Mouse (Mus musculus) heart, embryonic 12.5 days (tissue): ENCODE measurements around the gene Prr5. TPM values are rescaled to one million over a fixed set of nuclear protein-coding genes. Genes with fewer than 3 reads are reported as not detected.
A peak's percentile ranks its signal among the peaks of the same experiment; 100 is the strongest.

ENCODE experiments used
- ATAC-seq: fragments of 200-750 bp; cut with Nextera tagmentation; 2 replicates; pipeline ENCODE4 v1.8.0; 2017; ENCODE audit warnings: moderate TSS enrichment, moderate library complexity; ENCODE audit not compliant: insufficient number of reproducible peaks, low FRiP score
- H3K27ac ChIP-seq: fragments of 300-500 bp; sonication (generic); 2 replicates; pipeline ENCODE4 v1.5.1; 2016; ENCODE audit warnings: mild to moderate bottlenecking, moderate library complexity; ENCODE audit not compliant: poor library complexity, severe bottlenecking
- H3K27me3 ChIP-seq: fragments of 300-500 bp; sonication (generic); replicated peaks from 2 replicates; pipeline ENCODE4 v1.6.1; 2016; ENCODE audit warnings: mild to moderate bottlenecking, moderate library complexity
- H3K36me3 ChIP-seq: fragments of 300-500 bp; sonication (generic); 2 replicates; pipeline ENCODE4 v1.6.1; 2016; ENCODE audit warnings: mild to moderate bottlenecking, moderate library complexity
- H3K4me1 ChIP-seq: fragments of 300-500 bp; sonication (generic); replicated peaks from 2 replicates; pipeline ENCODE4 v1.6.1; 2016; ENCODE audit warnings: mild to moderate bottlenecking
- H3K4me2 ChIP-seq: fragments of 300-500 bp; sonication (generic); 2 replicates; pipeline ENCODE4 v1.6.1; 2016; ENCODE audit warnings: mild to moderate bottlenecking, moderate library complexity
- H3K4me3 ChIP-seq: fragments of 300-500 bp; sonication (generic); 2 replicates; pipeline ENCODE4 v1.5.1; 2016; ENCODE audit warnings: mild to moderate bottlenecking
- H3K9ac ChIP-seq: fragments of 300-500 bp; sonication (generic); 2 replicates; pipeline ENCODE4 v1.6.1; 2016; ENCODE audit warnings: mild to moderate bottlenecking, moderate library complexity
- H3K9me3 ChIP-seq: fragments of 300-500 bp; sonication (generic); replicated peaks from 2 replicates; pipeline ENCODE4 v1.6.1; 2016; ENCODE audit warnings: mild to moderate bottlenecking, moderate library complexity
- WGBS: fragments of 180-500 bp; shearing (Covaris S2); methylation state at CpG from one replicate; pipeline ENCODE4 v1.1.7; 2016; 5-methylcytosine and 5-hydroxymethylcytosine counted together
- polyA plus RNA-seq: library from polyadenylated mRNA; unstranded; fragments of >200 nt; fragmentation: Nextera tagmentation; extraction: Ambion mirVana; gene quantifications from 2 replicates; pipeline ENCODE4 v1.2.1, GENCODE M21; 2016

Prr5 gene
- polyA plus RNA-seq, 1 experiment from 2014 or later, result 23.1 TPM

GRCm38 (mm10) chr15:84639451-84640136 is 29.8 kb upstream of the Prr5 start:
- no peaks in the 10 kb centered on the region for H3K9me3 ChIP-seq
- WGBS, result 24% methylated on average over 6 of the region's 6 CpGs
- H3K36me3 ChIP-seq, result no peaks in the 10 kb centered on the region
- peak overlapping the region; percentile 20; the same call in 1 of the 2 replicates for H3K9ac ChIP-seq
- 0 out of 2 replicates have a peak, but pooled peaks cover 4% of the 10 kb centered on the region for H3K27me3 ChIP-seq
- peaks cover 57% of the 10 kb centered on the region for H3K4me1 ChIP-seq
- H3K27ac ChIP-seq, result peak overlapping the region; percentile 94
- H3K4me3 ChIP-seq, result no peak overlapping the region
- peak; percentile 72 for ATAC-seq
- peak overlapping the region; percentile 9; the same call in 1 of the 2 replicates for H3K4me2 ChIP-seq

DNA sequence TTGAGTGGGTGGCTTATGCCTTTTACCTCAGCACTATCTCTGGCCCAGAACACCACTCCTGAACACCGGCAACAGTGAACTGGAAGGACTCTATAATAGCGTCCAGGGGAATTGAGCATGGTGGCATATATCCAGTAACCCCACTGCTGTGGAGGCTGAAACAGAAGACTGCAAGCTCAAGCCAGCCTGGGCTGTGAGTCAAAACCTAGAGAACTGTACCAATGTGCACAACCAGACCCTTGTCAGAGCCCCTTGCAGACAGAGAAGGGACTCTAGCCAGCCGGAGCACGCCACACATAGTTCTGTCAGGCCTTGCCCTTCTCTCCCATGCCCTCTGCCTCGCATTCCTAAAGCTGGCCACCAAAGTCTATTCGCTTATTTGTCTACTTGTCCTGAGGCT is 28.7 kb upstream of the Prr5 start:
- H3K4me3 ChIP-seq, result no peak overlapping the region
- H3K4me1 ChIP-seq, result peaks cover 57% of the 10 kb centered on the region
- H3K4me2 ChIP-seq, result no peak overlapping the region
- ATAC-seq, result no peak
- no peaks in the 10 kb centered on the region for H3K36me3 ChIP-seq
- no peak overlapping the region for H3K27ac ChIP-seq
- H3K9ac ChIP-seq, result no peak overlapping the region
- H3K9me3 ChIP-seq, result no peaks in the 10 kb centered on the region
- whole genome bisulfite sequencing, result 73% methylated on average over 6 of the region's 6 CpGs
- no peaks in the 10 kb centered on the region for H3K27me3 ChIP-seq

GRCm38 (mm10) chr15:84641127-84641526 is 28.3 kb upstream of the Prr5 start:
- Histone ChIP-seq H3K4me2 (no peak overlapping the region), H3K27ac (no peak overlapping the region)
- ATAC-seq, result no peak

GRCm38 (mm10) chr15:84641948-84642347 is 27.5 kb upstream of the Prr5 start:
- Histone ChIP-seq H3K4me3 (no peak overlapping the region), H3K9me3 (peaks cover 4% of the 10 kb centered on the region), H3K36me3 (no peaks in the 10 kb centered on the region), H3K27ac (no peak overlapping the region), H3K4me2 (no peak overlapping the region), H3K27me3 (no peaks in the 10 kb centered on the region), H3K4me1 (peaks cover 57% of the 10 kb centered on the region), H3K9ac (no peak overlapping the region)
- 96% methylated on average over 1 of the region's 1 CpGs for WGBS
- no peak for ATAC-seq

More at GRCm38 (mm10) chr15:84641127-84641526, 28.3 kb upstream of the Prr5 start:
- Histone ChIP-seq H3K9me3 (no peaks in the 10 kb centered on the region), H3K9ac (no peak overlapping the region), H3K4me1 (peaks cover 57% of the 10 kb centered on the region), H3K27me3 (no peaks in the 10 kb centered on the region), H3K4me3 (no peak overlapping the region), H3K36me3 (no peaks in the 10 kb centered on the region)
- 38% methylated on average over 5 of the region's 5 CpGs for WGBS

- Histone ChIP-seq H3K9ac (peak overlapping the region; percentile 8; the same call in 1 of the 2 replicates), H3K4me2 (no peak overlapping the region), H3K36me3 (no peaks in the 10 kb centered on the region), H3K4me1 (peaks cover 57% of the 10 kb centered on the region), H3K27ac (peak overlapping the region; percentile 47), H3K27me3 (no peaks in the 10 kb centered on the region), H3K4me3 (no peak overlapping the region), H3K9me3 (peaks cover 9% of the 10 kb centered on the region)
- peak; percentile 62 for ATAC-seq
- WGBS, result 0% methylated on average over 1 of the region's 1 CpGs
These were observed 26.2 kb upstream of the Prr5 start for GRCm38 (mm10) chr15:84643178-84643577.

DNA sequence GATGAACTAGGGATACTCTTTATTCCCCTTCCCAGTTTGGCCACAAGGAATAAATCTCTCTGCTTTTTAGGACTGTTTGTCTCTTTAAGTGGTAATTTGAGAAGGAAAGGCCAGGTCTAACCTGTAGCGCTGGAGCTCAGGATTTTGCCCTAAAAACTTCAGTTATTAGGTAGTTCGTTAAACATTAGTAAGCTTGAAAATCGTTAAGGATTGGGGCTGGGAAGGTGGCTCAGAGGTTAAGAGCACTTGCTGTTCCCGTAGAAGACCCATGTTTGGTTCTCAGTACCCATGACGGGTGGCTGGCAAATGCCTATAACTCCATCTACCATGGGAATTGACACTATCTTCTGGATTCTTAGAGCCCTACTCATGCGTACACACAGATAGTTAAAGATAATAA is 17.9 kb upstream of the Prr5 start:
- no peak overlapping the region for H3K9ac ChIP-seq
- 84% methylated on average over 6 of the region's 6 CpGs for WGBS
- no peak overlapping the region for H3K27ac ChIP-seq
- no peak overlapping the region for H3K4me3 ChIP-seq
- no peaks in the 10 kb centered on the region for H3K27me3 ChIP-seq
- H3K4me1 ChIP-seq, result peaks cover 25% of the 10 kb centered on the region
- H3K9me3 ChIP-seq, result peaks cover 6% of the 10 kb centered on the region
- no peak overlapping the region for H3K4me2 ChIP-seq
- no peaks in the 10 kb centered on the region for H3K36me3 ChIP-seq
- ATAC-seq, result no peak

GRCm38 (mm10) chr15:84653151-84653550 is 16.3 kb upstream of the Prr5 start:
- Histone ChIP-seq H3K27me3 (no peaks in the 10 kb centered on the region; the same call in 1 of the 2 replicates), H3K4me3 (no peak overlapping the region), H3K9me3 (no peaks in the 10 kb centered on the region), H3K9ac (no peak overlapping the region), H3K27ac (peak overlapping the region; percentile 90; the same call in 1 of the 2 replicates), H3K36me3 (no peaks in the 10 kb centered on the region), H3K4me1 (peaks cover 25% of the 10 kb centered on the region), H3K4me2 (no peak overlapping the region)
- ATAC-seq, result no peak
- WGBS, result 86% methylated on average over 7 of the region's 7 CpGs

DNA sequence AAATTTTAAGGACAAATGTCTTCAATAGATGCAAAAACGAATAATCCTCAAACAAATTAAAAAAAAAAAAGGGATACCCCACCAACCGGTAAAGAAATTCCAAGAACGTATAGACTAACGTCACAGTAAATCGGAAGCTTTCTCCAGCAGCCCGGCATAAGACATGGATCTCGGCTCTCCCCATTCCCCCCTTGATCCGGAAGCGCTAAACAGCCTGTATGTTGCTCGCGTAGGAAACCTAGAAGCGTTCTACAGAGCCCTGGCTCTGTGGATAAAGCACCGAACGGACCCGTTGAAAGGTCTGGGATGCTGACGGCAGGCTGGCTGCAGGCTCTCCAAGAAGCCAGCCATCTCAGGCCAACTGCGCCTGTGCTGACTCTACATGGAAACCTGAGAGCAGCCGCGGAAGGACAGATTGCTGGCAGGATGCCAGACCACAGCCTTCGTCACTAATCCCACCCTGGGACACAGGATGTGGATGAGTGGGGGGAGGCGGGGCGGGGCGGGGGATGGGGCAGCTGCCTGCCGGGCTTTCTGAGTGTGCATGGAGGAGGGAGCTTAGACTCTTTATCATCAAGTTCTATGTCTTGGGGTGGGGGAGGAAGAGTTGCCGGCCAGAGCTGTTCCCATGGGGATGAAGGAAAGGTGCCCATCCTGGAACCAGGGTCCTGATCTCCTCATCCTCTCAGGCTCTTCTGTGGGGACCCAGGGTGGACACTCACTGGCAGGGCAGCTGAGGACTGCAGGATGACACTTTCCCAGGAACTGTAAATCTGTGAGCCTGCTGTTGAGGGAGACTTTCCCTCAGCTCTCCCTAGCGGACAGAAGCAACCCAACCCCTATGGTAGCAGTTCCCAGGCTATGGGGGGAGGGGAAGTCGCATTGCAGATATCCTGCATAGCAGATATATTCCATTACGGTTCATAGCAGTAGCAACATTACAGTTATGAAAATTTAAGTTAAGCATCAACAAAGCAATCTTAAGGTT is 15.1 kb upstream of the Prr5 start:
- peak; percentile 90 for ATAC-seq

GRCm38 (mm10) chr15:84654975-84655374 is 14.4 kb upstream of the Prr5 start:
- peaks cover 21% of the 10 kb centered on the region for H3K4me1 ChIP-seq
- H3K27me3 ChIP-seq, result peaks cover 3% of the 10 kb centered on the region; the same call in 1 of the 2 replicates
- peak overlapping the region; percentile 64; the same call in 1 of the 2 replicates for H3K4me2 ChIP-seq
- H3K36me3 ChIP-seq, result no peaks in the 10 kb centered on the region
- WGBS, result 32% methylated on average over 10 of the region's 10 CpGs
- peak overlapping the region; percentile 90 for H3K27ac ChIP-seq
- no peak overlapping the region for H3K9ac ChIP-seq
- ATAC-seq, result no peak
- H3K9me3 ChIP-seq, result no peaks in the 10 kb centered on the region
- no peak overlapping the region for H3K4me3 ChIP-seq

More for the DNA sequence above, 15.1 kb upstream of the Prr5 start:
- H3K4me1 ChIP-seq, result peaks cover 21% of the 10 kb centered on the region
- WGBS, result 2% methylated on average over 26 of the region's 28 CpGs
- H3K9me3 ChIP-seq, result no peaks in the 10 kb centered on the region
- peak overlapping the region; percentile 64 for H3K4me2 ChIP-seq
- no peaks in the 10 kb centered on the region for H3K36me3 ChIP-seq
- H3K27me3 ChIP-seq, result peaks cover 3% of the 10 kb centered on the region; the same call in 1 of the 2 replicates
- peak overlapping the region; percentile 44 for H3K4me3 ChIP-seq
- 0 out of 2 replicates have a peak overlapping the region, but pooled peaks have one; percentile 47 for H3K9ac ChIP-seq
- peak overlapping the region; percentile 90 for H3K27ac ChIP-seq

- H3K27me3 ChIP-seq, result peaks cover 3% of the 10 kb centered on the region; the same call in 1 of the 2 replicates
- H3K4me2 ChIP-seq, result no peak overlapping the region
- H3K4me1 ChIP-seq, result peaks cover 21% of the 10 kb centered on the region
- no peak overlapping the region for H3K9ac ChIP-seq
- ATAC-seq, result no peak
- no peak overlapping the region for H3K4me3 ChIP-seq
- H3K9me3 ChIP-seq, result no peaks in the 10 kb centered on the region
- no peak overlapping the region for H3K27ac ChIP-seq
- no peaks in the 10 kb centered on the region for H3K36me3 ChIP-seq
- 87% methylated on average over 3 of the region's 3 CpGs for WGBS
These were observed 12.7 kb upstream of the Prr5 start for GRCm38 (mm10) chr15:84656689-84657088.
